In genomic region chr3:96500691-96501265, GRCm38 (mm10) we compare ENCODE assay signal across 9 mouse cellular contexts. TPM values are rescaled to one million over a fixed set of nuclear protein-coding genes. Genes with fewer than 3 reads are reported as not detected.
DNase-seq lines count a peak whose midpoint lies in the region; ATAC-seq and TF ChIP-seq lines count a peak whose summit lies in the region.
"Had no signal": no experiment of that assay in that cellular context is flagged by ENCODE, and none has a peak within 500 bp of the region (broad histone marks: within the 10 kb centered on the region; RNA-seq: fewer than 3 reads in every experiment).

No protein-coding gene starts in this region.

- no peaks in the 10 kb centered on the region for H3K9me3 ChIP-seq in E14TG2a.4 (ENCODE audit: low read length)
- H3K9me3 ChIP-seq in forebrain, embryonic 12.5 days: no peaks in the 10 kb centered on the region
- no peaks in the 10 kb centered on the region for H3K9me3 ChIP-seq in heart, postnatal 0 days (replicated peaks; ENCODE audit: control insufficient read depth, low read length)
- no peaks in the 10 kb centered on the region for H3K9me3 ChIP-seq in liver, embryonic 16.5 days (replicated peaks; ENCODE audit: control insufficient read depth, low read length)
- no peaks in the 10 kb centered on the region for H3K9me3 ChIP-seq in neural tube, embryonic 12.5 days
- H3K9me3 ChIP-seq in stomach, postnatal 0 days (ENCODE audit: control insufficient read depth, low read length): no peaks in the 10 kb centered on the region

- no peaks in the 10 kb centered on the region for H3K27me3 ChIP-seq in E14TG2a.4 (ENCODE audit: insufficient read depth, low read length)
- peaks cover 8% of the 10 kb centered on the region; the same call in 1 of the 2 replicates for H3K27me3 ChIP-seq in forebrain, embryonic 12.5 days
- no peaks in the 10 kb centered on the region for H3K27me3 ChIP-seq in heart, postnatal 0 days (ENCODE audit: control insufficient read depth, insufficient read depth, low read length)
- no peaks in the 10 kb centered on the region for H3K27me3 ChIP-seq in liver, embryonic 16.5 days (ENCODE audit: control insufficient read depth, insufficient read depth, low read depth, low read length)
- H3K27me3 ChIP-seq in neural tube, embryonic 12.5 days (replicated peaks): no peaks in the 10 kb centered on the region
- H3K27me3 ChIP-seq in stomach, postnatal 0 days (ENCODE audit: control insufficient read depth, insufficient read depth, low read length): no peaks in the 10 kb centered on the region

- H3K36me3 ChIP-seq in E14TG2a.4 (ENCODE audit: insufficient read depth, low read length): no peaks in the 10 kb centered on the region
- no peaks in the 10 kb centered on the region for H3K36me3 ChIP-seq in forebrain, embryonic 12.5 days (replicated peaks)
- H3K36me3 ChIP-seq in heart, postnatal 0 days (replicated peaks; ENCODE audit: control insufficient read depth, insufficient read depth, low read length): no peaks in the 10 kb centered on the region
- H3K36me3 ChIP-seq in liver, embryonic 16.5 days (ENCODE audit: control insufficient read depth, insufficient read depth): no peaks in the 10 kb centered on the region
- no peaks in the 10 kb centered on the region for H3K36me3 ChIP-seq in neural tube, embryonic 12.5 days
- no peaks in the 10 kb centered on the region for H3K36me3 ChIP-seq in stomach, postnatal 0 days (ENCODE audit: control insufficient read depth, insufficient read depth, low read length)

- TF ChIP-seq EP300 in heart, postnatal 0 days (IDR thresholded peaks at IDR 0.05; ENCODE audit: low read depth): no peak; the same call in none of the 2 replicates
- no peak for TF ChIP-seq EP300 in stomach, postnatal 0 days (optimal IDR thresholded peaks at IDR 0.05)

- peaks cover 49% of the 10 kb centered on the region for H3K4me1 ChIP-seq in E14TG2a.4 (replicated peaks; ENCODE audit: low read depth, low read length)
- peaks cover 3% of the 10 kb centered on the region for H3K4me1 ChIP-seq in forebrain, embryonic 12.5 days
- H3K4me1 ChIP-seq in heart, postnatal 0 days (ENCODE audit: control insufficient read depth, insufficient read depth): peaks cover 5% of the 10 kb centered on the region; the same call in 1 of the 2 replicates
- H3K4me1 ChIP-seq in liver, embryonic 16.5 days (ENCODE audit: control insufficient read depth, low read depth, low read length): peaks cover 12% of the 10 kb centered on the region
- H3K4me1 ChIP-seq in neural tube, embryonic 12.5 days: peaks cover 3% of the 10 kb centered on the region; the same call in 1 of the 2 replicates
- no peaks in the 10 kb centered on the region for H3K4me1 ChIP-seq in stomach, postnatal 0 days (replicated peaks; ENCODE audit: control insufficient read depth, insufficient read depth)

- ATAC-seq in forebrain, embryonic 12.5 days (ENCODE audit: low FRiP score): peak; percentile 68
- peak; percentile 67 for ATAC-seq in heart, postnatal 0 days (ENCODE audit: insufficient read depth, low read depth)
- ATAC-seq in liver, embryonic 16.5 days (ENCODE audit: low read depth): peak; percentile 70
- ATAC-seq in neural tube, embryonic 12.5 days (ENCODE audit: low FRiP score, low read depth): peak; percentile 85
- peak; percentile 66 for ATAC-seq in stomach, postnatal 0 days (ENCODE audit: low FRiP score, low TSS enrichment)

- peak overlapping the region; percentile 94 for H3K4me3 ChIP-seq in E14TG2a.4 (replicated peaks; ENCODE audit: low read length)
- H3K4me3 ChIP-seq in forebrain, embryonic 12.5 days (replicated peaks): peak overlapping the region; percentile 68
- peak overlapping the region; percentile 61 for H3K4me3 ChIP-seq in heart, postnatal 0 days (ENCODE audit: low read depth, low read length)
- H3K4me3 ChIP-seq in liver, embryonic 16.5 days (ENCODE audit: low read depth, low read length): peak overlapping the region; percentile 75
- peak overlapping the region; percentile 68 for H3K4me3 ChIP-seq in neural tube, embryonic 12.5 days
- peak overlapping the region; percentile 74 for H3K4me3 ChIP-seq in stomach, postnatal 0 days (ENCODE audit: low read depth, low read length)

- peak overlapping the region; percentile 78 for H3K4me2 ChIP-seq in forebrain, embryonic 12.5 days
- H3K4me2 ChIP-seq in heart, postnatal 0 days (ENCODE audit: low read depth, low read length): peak overlapping the region; percentile 76
- H3K4me2 ChIP-seq in liver, embryonic 16.5 days (ENCODE audit: low read depth, low read length): peak overlapping the region; percentile 96
- H3K4me2 ChIP-seq in neural tube, embryonic 12.5 days (replicated peaks): peak overlapping the region; percentile 91
- peak overlapping the region; percentile 62 for H3K4me2 ChIP-seq in stomach, postnatal 0 days (replicated peaks; ENCODE audit: low read depth)

- peak; percentile 87 for DNase-seq in c-Kit-positive CD71-positive TER-119-positive erythroid progenitor cells, embryonic 14.5 days (ENCODE audit: low spot score)
- DNase-seq in heart, postnatal 0 days (ENCODE audit: low spot score): peak; percentile 87
- DNase-seq in kidney, postnatal 4 days: peak; percentile 92 to 93
- peak; percentile 77 for DNase-seq in stomach, postnatal 0 days (ENCODE audit: low spot score)

- TF ChIP-seq CTCF in E14TG2a.4 (conservative IDR thresholded peaks at IDR 0.05; ENCODE audit: low read length): no peak
- TF ChIP-seq CTCF in heart, postnatal 0 days (IDR thresholded peaks at IDR 0.05; ENCODE audit: low read depth): no peak
- TF ChIP-seq CTCF in stomach, postnatal 0 days (IDR thresholded peaks at IDR 0.05; ENCODE audit: low read depth): no peak

- under 1% methylated on average over 19 of the region's 19 CpGs for WGBS in forebrain, embryonic 12.5 days
- WGBS in heart, postnatal 0 days: under 1% methylated on average over 19 of the region's 19 CpGs
- under 1% methylated on average over 19 of the region's 19 CpGs for WGBS in liver, embryonic 16.5 days (ENCODE audit: insufficient replicate concordance)
- WGBS in neural tube, embryonic 12.5 days: under 1% methylated on average over 19 of the region's 19 CpGs
- WGBS in stomach, postnatal 0 days: under 1% methylated on average over 19 of the region's 19 CpGs

- H3K27ac ChIP-seq in forebrain, embryonic 12.5 days: peak overlapping the region; percentile 88
- peak overlapping the region; percentile 91 for H3K27ac ChIP-seq in heart, postnatal 0 days (ENCODE audit: low read depth)
- H3K27ac ChIP-seq in liver, embryonic 16.5 days (ENCODE audit: low read length): peak overlapping the region; percentile 94
- 0 out of 2 replicates have a peak overlapping the region, but pooled peaks have one; percentile 66 for H3K27ac ChIP-seq in neural tube, embryonic 12.5 days
- H3K27ac ChIP-seq in stomach, postnatal 0 days (replicated peaks): peak overlapping the region; percentile 97

- H3K9ac ChIP-seq in forebrain, embryonic 12.5 days: peak overlapping the region; percentile 74
- H3K9ac ChIP-seq in heart, postnatal 0 days (replicated peaks; ENCODE audit: low read depth, low read length): peak overlapping the region; percentile 62
- H3K9ac ChIP-seq in liver, embryonic 16.5 days (ENCODE audit: low read depth, low read length): peak overlapping the region; percentile 81
- H3K9ac ChIP-seq in neural tube, embryonic 12.5 days: peak overlapping the region; percentile 62
- peak overlapping the region; percentile 80 for H3K9ac ChIP-seq in stomach, postnatal 0 days (ENCODE audit: low read length)

RNA-seq across cellular contexts. Expression of gene Hfe2, which starts 24.2 kb away (rescaled TPM):
- polyA plus RNA-seq in forebrain, embryonic 12.5 days (2016; fragmentation: Nextera tagmentation; extraction: Ambion mirVana): 0.54 and 0.84 TPM in 2 replicates
- total RNA-seq in heart, postnatal 0 days (2014; rRNA removed; ENCODE audit: low replicate concordance): 68.1 and 81.3 TPM in 2 replicates
- 24.7 and 25.9 TPM in 2 replicates for polyA plus RNA-seq in heart, postnatal 0 days (2015; fragmentation: Nextera tagmentation; extraction: Ambion mirVana)
- 9.2 and 12.0 TPM in 2 replicates for polyA plus RNA-seq in liver, embryonic 16.5 days (2015; fragmentation: Nextera tagmentation; extraction: Ambion mirVana)
- polyA plus RNA-seq in neural tube, embryonic 12.5 days (2016; fragmentation: Nextera tagmentation; extraction: Ambion mirVana): 1.9 and 2.7 TPM in 2 replicates
- polyA plus RNA-seq in stomach, postnatal 0 days (2015; fragmentation: Nextera tagmentation; extraction: Ambion mirVana): 0.10 and 0.28 TPM in 2 replicates

RNA-seq across cellular contexts. Expression of gene BC107364, which starts 48.7 kb away (rescaled TPM):
- polyA plus RNA-seq in forebrain, embryonic 12.5 days (2016; fragmentation: Nextera tagmentation; extraction: Ambion mirVana): not detected in 2 replicates
- total RNA-seq in heart, postnatal 0 days (2014; rRNA removed; ENCODE audit: low replicate concordance): not detected in 2 replicates
- polyA plus RNA-seq in heart, postnatal 0 days (2015; fragmentation: Nextera tagmentation; extraction: Ambion mirVana): 0.40 and 0.41 TPM in 2 replicates
- polyA plus RNA-seq in liver, embryonic 16.5 days (2015; fragmentation: Nextera tagmentation; extraction: Ambion mirVana): not detected in 2 replicates
- polyA plus RNA-seq in neural tube, embryonic 12.5 days (2016; fragmentation: Nextera tagmentation; extraction: Ambion mirVana): not detected in 2 replicates
- polyA plus RNA-seq in stomach, postnatal 0 days (2015; fragmentation: Nextera tagmentation; extraction: Ambion mirVana): 0.18 and 0.36 TPM in 2 replicates
- polyA plus RNA-seq: large intestine, adult 2 months had no signal

RNA-seq across cellular contexts. Expression of gene Txnip, which starts 57.0 kb away (rescaled TPM):
- 40.4 and 40.8 TPM in 2 replicates for polyA plus RNA-seq in forebrain, embryonic 12.5 days (2016; fragmentation: Nextera tagmentation; extraction: Ambion mirVana)
- 1,058 and 1,196 TPM in 2 replicates for total RNA-seq in heart, postnatal 0 days (2014; rRNA removed; ENCODE audit: low replicate concordance)
- polyA plus RNA-seq in heart, postnatal 0 days (2015; fragmentation: Nextera tagmentation; extraction: Ambion mirVana): 332 and 600 TPM in 2 replicates
- polyA plus RNA-seq in liver, embryonic 16.5 days (2015; fragmentation: Nextera tagmentation; extraction: Ambion mirVana): 49.3 and 51.2 TPM in 2 replicates
- 51.4 and 57.5 TPM in 2 replicates for polyA plus RNA-seq in neural tube, embryonic 12.5 days (2016; fragmentation: Nextera tagmentation; extraction: Ambion mirVana)
- polyA plus RNA-seq in stomach, postnatal 0 days (2015; fragmentation: Nextera tagmentation; extraction: Ambion mirVana): 273 and 276 TPM in 2 replicates

Comparison
In these comparisons a context has a peak if more than half of its experiments do, and no peak if none do; other contexts are left out.
1. Peak in every context shown above with its lines: DNase-seq, ATAC-seq, H3K4me3 ChIP-seq and H3K27ac ChIP-seq.